Mouse (Mus musculus) hindbrain, embryonic 12.5 days (tissue): ENCODE data around the gene Pde3b. TPM values are rescaled to one million over a fixed set of nuclear protein-coding genes. Genes with fewer than 3 reads are reported as not detected.
"Not testable (repeated sequence)": the region's sequence is repeated elsewhere in the genome, so short reads cannot be mapped to it uniquely, and the experiment has no call there.

Experiments
- ATAC-seq: fragments of 200-750 bp; cut with Nextera tagmentation; 2 replicates; pipeline ENCODE4 v1.8.0; 2017; ENCODE audit warnings: moderate TSS enrichment; ENCODE audit not compliant: low FRiP score
- H3K27ac ChIP-seq: fragments of 300-500 bp; sonication (generic); 2 replicates; pipeline ENCODE4 v1.5.1; 2016; ENCODE audit warnings: mild to moderate bottlenecking
- H3K27me3 ChIP-seq: fragments of 300-500 bp; sonication (generic); 2 replicates; pipeline ENCODE4 v1.6.1; 2016; ENCODE audit warnings: mild to moderate bottlenecking
- H3K36me3 ChIP-seq: fragments of 300-500 bp; sonication (generic); 2 replicates; pipeline ENCODE4 v1.6.1; 2016; ENCODE audit warnings: mild to moderate bottlenecking
- H3K4me1 ChIP-seq: fragments of 300-500 bp; sonication (generic); 2 replicates; pipeline ENCODE4 v1.6.1; 2016
- H3K4me2 ChIP-seq: fragments of 300-500 bp; sonication (generic); replicated peaks from 2 replicates; pipeline ENCODE4 v1.6.1; 2016; ENCODE audit warnings: mild to moderate bottlenecking
- H3K4me3 ChIP-seq: fragments of 300-500 bp; sonication (generic); 2 replicates; pipeline ENCODE4 v1.5.1; 2016; ENCODE audit warnings: mild to moderate bottlenecking
- H3K9ac ChIP-seq: fragments of 300-500 bp; sonication (generic); 2 replicates; pipeline ENCODE4 v1.6.1; 2016; ENCODE audit warnings: mild to moderate bottlenecking, moderate library complexity
- H3K9me3 ChIP-seq: fragments of 300-500 bp; sonication (generic); replicated peaks from 2 replicates; pipeline ENCODE4 v1.6.1; 2016; ENCODE audit warnings: mild to moderate bottlenecking
- WGBS: fragments of 180-500 bp; shearing (Covaris S2); methylation state at CpG from one replicate; pipeline ENCODE4 v1.1.7; 2016; 5-methylcytosine and 5-hydroxymethylcytosine counted together
- polyA plus RNA-seq: library from polyadenylated mRNA; unstranded; fragments of >200 nt; fragmentation: Nextera tagmentation; extraction: Ambion mirVana; gene quantifications from 2 replicates; pipeline ENCODE4 v1.2.1, GENCODE M21; 2016

The Pde3b gene
- polyA plus RNA-seq, 1 experiment from 2014 or later, result 10.3 TPM

GRCm38 (mm10) chr7:114481429-114481931 is 66.4 kb downstream of the Pde3b start:
- 84% methylated on average over 2 of the region's 2 CpGs for WGBS
- no peak overlapping the region for H3K4me2 ChIP-seq

GRCm38 (mm10) chr7:114492540-114492939 is 77.5 kb downstream of the Pde3b start:
- Histone ChIP-seq H3K4me2 (no peak overlapping the region), H3K4me1 (no peaks in the 10 kb centered on the region), H3K4me3 (no peak overlapping the region), H3K9me3 (no peaks in the 10 kb centered on the region), H3K27ac (no peak overlapping the region), H3K9ac (no peak overlapping the region), H3K27me3 (no peaks in the 10 kb centered on the region), H3K36me3 (no peaks in the 10 kb centered on the region)
- ATAC-seq, result no peak

More at GRCm38 (mm10) chr7:114481429-114481931, 66.4 kb downstream of the Pde3b start:
- H3K9me3 ChIP-seq, result no peaks in the 10 kb centered on the region
- ATAC-seq, result no peak
- H3K4me3 ChIP-seq, result no peak overlapping the region
- H3K27ac ChIP-seq, result no peak overlapping the region
- no peaks in the 10 kb centered on the region for H3K36me3 ChIP-seq
- no peaks in the 10 kb centered on the region for H3K4me1 ChIP-seq
- no peak overlapping the region for H3K9ac ChIP-seq
- H3K27me3 ChIP-seq, result no peaks in the 10 kb centered on the region

- no peaks in the 10 kb centered on the region for H3K9me3 ChIP-seq
- ATAC-seq, result no peak
- no peak overlapping the region for H3K27ac ChIP-seq
- H3K9ac ChIP-seq, result no peak overlapping the region
- no peaks in the 10 kb centered on the region for H3K4me1 ChIP-seq
- H3K36me3 ChIP-seq, result no peaks in the 10 kb centered on the region
- no peak overlapping the region for H3K4me2 ChIP-seq
- 94% methylated on average over 5 of the region's 5 CpGs for WGBS
- H3K27me3 ChIP-seq, result no peaks in the 10 kb centered on the region
- H3K4me3 ChIP-seq, result no peak overlapping the region
Measured at GRCm38 (mm10) chr7:114494033-114494432, 79.0 kb downstream of the Pde3b start.

DNA sequence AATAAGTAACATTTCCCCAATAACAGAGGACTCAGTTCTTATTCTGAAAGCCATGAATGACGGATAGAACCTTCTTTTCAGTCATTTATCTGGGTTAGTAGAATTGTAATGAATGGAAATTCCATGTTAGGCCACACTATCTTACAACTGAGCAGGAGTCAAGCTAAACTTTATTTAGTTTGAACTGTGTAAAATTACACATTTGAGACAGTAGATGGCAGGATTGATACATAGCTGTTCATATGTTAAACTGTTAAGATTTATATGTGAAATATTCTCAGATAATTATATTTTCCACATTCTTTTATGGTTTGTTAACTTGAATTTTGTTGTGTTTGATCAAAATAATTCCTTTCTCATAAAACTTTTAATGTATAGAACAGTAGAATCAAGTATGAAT is 84.2 kb downstream of the Pde3b start:
- Histone ChIP-seq H3K36me3 (no peaks in the 10 kb centered on the region), H3K9ac (no peak overlapping the region), H3K4me3 (no peak overlapping the region), H3K27me3 (no peaks in the 10 kb centered on the region), H3K9me3 (no peaks in the 10 kb centered on the region), H3K27ac (no peak overlapping the region), H3K4me1 (no peaks in the 10 kb centered on the region), H3K4me2 (no peak overlapping the region)
- ATAC-seq, result no peak
- 89% methylated on average over 1 of the region's 1 CpGs for WGBS

GRCm38 (mm10) chr7:114508879-114509278 is 93.8 kb downstream of the Pde3b start:
- no peaks in the 10 kb centered on the region for H3K27me3 ChIP-seq
- H3K4me2 ChIP-seq, result no peak overlapping the region
- no peak overlapping the region for H3K9ac ChIP-seq
- WGBS, result 90% methylated on average over 2 of the region's 2 CpGs
- 0 out of 2 replicates have a peak, but pooled peaks cover 2% of the 10 kb centered on the region for H3K36me3 ChIP-seq
- no peaks in the 10 kb centered on the region for H3K4me1 ChIP-seq
- ATAC-seq, result no peak
- H3K9me3 ChIP-seq, result no peaks in the 10 kb centered on the region
- H3K27ac ChIP-seq, result no peak overlapping the region
- no peak overlapping the region for H3K4me3 ChIP-seq

DNA sequence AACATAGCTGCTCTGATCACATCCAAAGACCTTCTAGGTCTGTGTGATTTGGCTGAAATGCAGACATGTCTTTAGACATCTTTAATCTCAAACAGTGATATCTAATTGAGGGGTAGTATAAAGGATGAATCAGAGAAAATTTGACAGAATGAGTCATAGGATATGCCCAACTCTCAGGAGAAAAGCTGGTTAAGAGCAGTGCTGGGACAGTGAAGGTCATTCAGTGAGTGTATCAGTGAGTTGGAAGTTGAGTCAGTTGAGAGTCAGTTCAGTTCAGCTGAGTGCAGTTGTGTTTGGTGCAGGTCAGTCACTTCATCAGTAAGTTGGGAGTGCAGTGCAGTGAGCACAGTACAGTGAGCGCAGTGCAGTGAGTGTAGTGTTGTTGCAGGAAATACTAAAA is 105.0 kb downstream of the Pde3b start:
- Histone ChIP-seq H3K9me3 (no peaks in the 10 kb centered on the region), H3K4me1 (no peaks in the 10 kb centered on the region), H3K27me3 (no peaks in the 10 kb centered on the region), H3K36me3 (no peaks in the 10 kb centered on the region), H3K27ac (no peak overlapping the region), H3K9ac (no peak overlapping the region), H3K4me3 (no peak overlapping the region), H3K4me2 (no peak overlapping the region)
- 95% methylated on average over 1 of the region's 1 CpGs for WGBS
- ATAC-seq, result no peak

- no peak overlapping the region for H3K27ac ChIP-seq
- no peak for ATAC-seq
Measured at GRCm38 (mm10) chr7:114526245-114526644, 111.2 kb downstream of the Pde3b start.

DNA sequence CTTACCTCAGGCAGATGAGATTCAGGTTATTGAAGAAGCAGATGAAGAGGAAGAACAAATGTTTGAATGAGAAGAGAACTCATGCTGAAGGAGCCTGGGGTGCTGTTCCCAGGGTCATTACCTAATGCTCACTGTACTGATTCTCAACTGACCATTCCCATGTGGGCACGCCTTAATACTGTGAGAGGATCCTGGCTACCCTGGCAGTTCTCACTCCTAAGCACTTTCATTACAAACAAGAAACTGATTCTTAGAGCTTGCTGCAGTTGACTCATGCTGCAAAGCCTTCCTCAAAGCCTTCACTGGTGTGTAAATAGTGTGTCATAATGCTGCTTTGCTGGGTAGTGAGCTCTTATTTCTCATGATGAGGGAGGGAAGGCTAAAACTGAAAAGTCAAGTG is 121.1 kb downstream of the Pde3b start:
- Histone ChIP-seq H3K27me3 (no peaks in the 10 kb centered on the region), H3K9ac (no peak overlapping the region), H3K4me1 (no peaks in the 10 kb centered on the region), H3K9me3 (no peaks in the 10 kb centered on the region), H3K4me2 (no peak overlapping the region), H3K4me3 (no peak overlapping the region), H3K27ac (no peak overlapping the region), H3K36me3 (0 out of 2 replicates have a peak, but pooled peaks cover 7% of the 10 kb centered on the region)
- ATAC-seq, result no peak
- WGBS, result 96% methylated on average over 1 of the region's 1 CpGs

More at GRCm38 (mm10) chr7:114526245-114526644, 111.2 kb downstream of the Pde3b start:
- no peaks in the 10 kb centered on the region for H3K27me3 ChIP-seq
- H3K4me2 ChIP-seq, result no peak overlapping the region
- H3K9ac ChIP-seq, result no peak overlapping the region
- H3K4me3 ChIP-seq, result no peak overlapping the region
- H3K9me3 ChIP-seq, result no peaks in the 10 kb centered on the region
- no peaks in the 10 kb centered on the region for H3K4me1 ChIP-seq
- no peaks in the 10 kb centered on the region for H3K36me3 ChIP-seq
- WGBS, result 90% methylated on average over 1 of the region's 1 CpGs

DNA sequence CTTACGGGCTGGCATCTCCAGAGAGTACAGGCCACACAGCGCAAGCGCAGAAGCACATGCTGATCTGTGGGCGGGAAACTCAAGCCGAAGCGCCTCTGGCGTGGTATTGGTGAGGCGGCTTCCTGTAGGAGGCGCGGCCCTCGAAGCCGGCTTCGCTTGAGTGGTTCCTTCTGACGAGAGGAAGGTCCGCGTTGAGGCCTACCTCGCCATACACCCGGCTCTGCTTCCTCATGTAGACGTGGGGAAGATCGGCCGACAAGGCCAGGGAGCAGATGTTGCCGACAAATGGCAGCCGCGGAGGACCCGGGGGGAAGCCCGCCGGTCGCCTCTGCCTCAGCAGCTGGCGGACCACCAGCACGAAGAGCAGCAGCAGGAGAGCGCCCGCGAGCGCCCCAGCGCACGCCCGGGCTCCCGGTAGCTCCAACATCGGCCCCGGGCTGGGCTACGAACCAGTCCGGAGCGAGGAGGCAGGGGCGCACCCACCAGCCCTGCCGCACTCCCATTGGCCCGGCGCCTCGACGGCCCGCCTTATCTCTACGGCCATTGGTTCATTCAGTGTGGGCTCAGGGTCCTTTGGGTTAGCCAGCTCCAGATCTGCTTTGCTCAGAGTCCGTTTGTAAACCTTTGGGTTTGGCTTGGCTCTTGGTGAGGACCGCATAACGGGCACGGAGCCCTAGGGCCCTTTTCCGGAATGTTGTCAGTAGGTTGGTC is 147.6 kb downstream of the Pde3b start, which contains the start of gene Cyp2r1:
Gene Cyp2r1 (minus strand): TSS at position 442 of the 711 bp plus-strand sequence.
- Histone ChIP-seq H3K4me1 (peaks cover 2% of the 10 kb centered on the region; the same call in 1 of the 2 replicates), H3K9me3 (no peaks in the 10 kb centered on the region), H3K9ac (peak within 1 kb of the TSS; percentile 52), H3K4me3 (peak within 1 kb of the TSS; percentile 51), H3K4me2 (peak within 1 kb of the TSS; percentile 64), H3K36me3 (no peaks in the 10 kb centered on the region), H3K27ac (peak within 1 kb of the TSS; percentile 74), H3K27me3 (no peaks in the 10 kb centered on the region)
- 1% methylated on average over 56 of the region's 56 CpGs for WGBS
- ATAC-seq, result peak; percentile 100

DNA sequence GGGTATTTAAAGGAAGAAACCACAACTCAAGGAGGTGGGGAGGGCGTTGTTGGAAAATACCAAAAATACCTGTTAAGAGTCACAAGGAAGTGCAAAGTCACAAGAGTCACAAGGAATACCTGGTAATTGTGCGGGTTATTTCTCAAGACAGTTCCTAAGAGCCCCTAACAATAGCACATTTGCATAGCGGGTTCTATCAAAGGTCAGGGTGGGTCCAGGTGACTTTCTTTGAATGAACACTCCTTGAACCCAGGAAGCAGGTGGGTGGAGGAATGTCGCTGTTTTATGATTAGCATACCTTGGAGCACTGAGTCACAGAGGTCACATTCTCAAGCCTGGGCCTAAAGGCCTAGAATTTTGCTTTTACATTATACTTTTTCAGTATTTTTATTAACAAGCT is 158.8 kb downstream of the Pde3b start:
- H3K9ac ChIP-seq, H3K4me1 ChIP-seq, H3K4me2 ChIP-seq, H3K27me3 ChIP-seq, H3K36me3 ChIP-seq, ATAC-seq, H3K4me3 ChIP-seq, H3K9me3 ChIP-seq, H3K27ac ChIP-seq: not testable (repeated sequence)
- 90% methylated on average over 4 of the region's 4 CpGs for WGBS

GRCm38 (mm10) chr7:114576931-114577330 is 161.8 kb downstream of the Pde3b start:
- no peak for ATAC-seq
- Histone ChIP-seq H3K27me3 (no peaks in the 10 kb centered on the region), H3K4me3 (no peak overlapping the region), H3K9ac (no peak overlapping the region), H3K4me1 (no peaks in the 10 kb centered on the region), H3K4me2 (no peak overlapping the region), H3K36me3 (no peaks in the 10 kb centered on the region), H3K9me3 (no peaks in the 10 kb centered on the region), H3K27ac (no peak overlapping the region)
- 73% methylated on average over 3 of the region's 3 CpGs for WGBS

- Histone ChIP-seq H3K4me2 (no peak overlapping the region), H3K27me3 (no peaks in the 10 kb centered on the region), H3K9ac (no peak overlapping the region), H3K4me1 (no peaks in the 10 kb centered on the region), H3K4me3 (no peak overlapping the region), H3K36me3 (no peaks in the 10 kb centered on the region), H3K27ac (no peak overlapping the region), H3K9me3 (no peaks in the 10 kb centered on the region)
- WGBS, result 85% methylated on average over 1 of the region's 1 CpGs
- no peak for ATAC-seq
Measured at GRCm38 (mm10) chr7:114577665-114578064, 162.6 kb downstream of the Pde3b start.

- Histone ChIP-seq H3K4me1 (no peaks in the 10 kb centered on the region), H3K27me3 (no peaks in the 10 kb centered on the region), H3K36me3 (no peaks in the 10 kb centered on the region), H3K27ac (no peak overlapping the region), H3K4me3 (no peak overlapping the region), H3K4me2 (no peak overlapping the region), H3K9me3 (no peaks in the 10 kb centered on the region), H3K9ac (no peak overlapping the region)
- ATAC-seq, result no peak
- 9% methylated on average over 4 of the region's 4 CpGs for WGBS
Measured at GRCm38 (mm10) chr7:114580426-114580825, 165.3 kb downstream of the Pde3b start.
